Mouse (Mus musculus): ENCODE measurements around the gene Iqcd.

DNA sequence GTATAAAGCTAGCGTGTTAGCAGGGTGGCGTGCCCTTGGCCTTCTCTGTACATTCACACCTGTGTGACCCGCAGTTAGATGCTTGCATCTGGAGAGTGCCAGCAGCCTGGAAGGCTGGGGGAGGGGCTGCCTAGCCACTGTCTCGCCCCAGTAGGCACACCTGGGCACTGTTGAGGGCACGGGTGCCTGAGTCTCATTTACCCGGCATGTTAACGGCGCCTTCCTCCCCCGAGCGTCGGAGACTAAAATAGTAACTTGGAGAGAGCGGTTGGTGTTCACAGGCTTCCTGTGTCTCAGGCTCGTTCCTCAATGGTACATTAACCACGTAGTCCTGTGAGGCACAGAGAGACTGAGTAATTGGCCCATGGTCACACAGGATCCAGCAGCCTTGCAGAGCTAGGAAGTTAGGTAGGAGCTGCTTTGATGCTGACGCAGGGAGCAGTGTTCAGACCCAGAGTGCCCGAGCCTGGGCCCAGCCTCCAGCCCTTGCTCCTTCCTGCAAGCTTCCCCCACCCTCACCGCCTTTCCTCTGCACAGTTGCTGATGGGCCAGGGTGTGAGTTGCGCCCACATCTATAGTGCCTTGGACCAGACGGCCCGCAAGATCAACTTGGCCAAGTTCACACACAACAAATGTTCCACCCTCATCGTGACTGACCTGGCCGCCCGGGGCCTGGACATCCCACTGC, 32.4 kb downstream of the Iqcd start:
- no peak for TF ChIP-seq MAX (IDR thresholded peaks at IDR 0.05; ENCODE audit: low read depth)
- no peak for TF ChIP-seq TCF12 (IDR thresholded peaks at IDR 0.05; ENCODE audit: insufficient read depth, poor library complexity, severe bottlenecking)
- no peak for TF ChIP-seq POLR2A (IDR thresholded peaks at IDR 0.05; ENCODE audit: insufficient read length, low read depth)
- no peak for TF ChIP-seq E2F4 (IDR thresholded peaks at IDR 0.05; ENCODE audit: insufficient read depth)
- TF ChIP-seq POLR2AphosphoS2 (IDR thresholded peaks at IDR 0.05; ENCODE audit: insufficient read length, low read depth): no peak
